Mouse (Mus musculus) brain, embryonic 14.5 days (tissue): ENCODE measurements around the gene Gm281. TPM values are rescaled to one million over a fixed set of nuclear protein-coding genes. Genes with fewer than 3 reads are reported as not detected.

Experiments
- DNase-seq: peaks from one replicate; pipeline ENCODE4 v3.0.0-alpha.2; 2011; ENCODE audit warnings: low read depth
- CTCF ChIP-seq: fragments of 200-500 bp; IDR thresholded peaks from 2 replicates; pipeline ENCODE4 v1.5.1; 2012; ENCODE audit warnings: inconsistent platforms, mild to moderate bottlenecking, moderate library complexity, borderline replicate concordance; ENCODE audit not compliant: insufficient read depth, insufficient read length; ENCODE audit errors: extremely low read depth
- POLR2A ChIP-seq: fragments of 200-500 bp; IDR thresholded peaks from 2 replicates; pipeline ENCODE4 v1.6.1; 2012; ENCODE audit warnings: mild to moderate bottlenecking, inconsistent platforms, borderline replicate concordance; ENCODE audit not compliant: poor library complexity, insufficient read depth, insufficient read length, severe bottlenecking; ENCODE audit errors: extremely low read depth
- polyA plus RNA-seq: library from polyadenylated mRNA; depleted of rRNA; stranded (reverse); fragments of >200 nt; gene quantifications from 2 replicates; pipeline ENCODE4 v1.2.3, GENCODE M21; 2012

Gene Gm281
- polyA plus RNA-seq, 1 experiment = not detected

DNA sequence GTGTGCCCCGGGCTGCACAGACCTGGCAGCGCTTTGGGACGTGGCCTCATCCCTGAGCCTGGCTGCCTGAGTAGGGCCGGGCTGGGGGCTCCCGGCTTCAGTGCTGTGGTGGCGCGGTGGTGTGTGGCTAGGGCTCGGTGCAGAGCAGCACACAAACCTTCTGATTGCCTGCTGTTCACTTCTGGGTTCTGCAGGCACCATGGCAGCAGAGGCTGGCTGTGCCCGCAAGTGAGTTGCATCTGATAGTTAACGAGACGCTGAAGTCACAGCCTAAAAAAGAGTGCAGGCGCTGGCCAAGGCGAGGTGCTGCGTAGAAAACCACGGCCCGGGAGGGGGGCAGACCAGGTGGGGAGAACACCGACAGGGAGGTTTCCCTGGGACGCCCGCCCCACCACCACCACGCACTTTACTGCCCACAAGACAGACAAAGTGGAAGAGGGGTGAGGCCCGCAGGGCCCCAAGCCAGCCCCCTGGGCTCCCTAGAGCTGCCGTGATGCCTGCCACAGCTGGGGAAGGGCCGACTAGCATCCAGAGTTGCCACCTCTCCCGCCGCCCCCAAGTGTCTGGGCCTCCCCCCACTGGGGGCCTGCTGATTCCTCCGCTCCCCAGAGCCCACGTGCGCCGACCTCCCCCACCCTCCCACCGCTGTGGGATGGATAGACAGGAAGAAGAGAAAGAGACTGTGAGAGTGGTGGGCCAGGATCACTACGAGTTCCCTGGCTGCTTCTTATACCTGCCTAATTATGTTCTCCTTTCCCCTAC, 19.2 kb upstream of the Gm281 start:
- DNase-seq = peak; percentile 32
- TF ChIP-seq POLR2A (no peak), CTCF (no peak)

- peak; percentile 95 for DNase-seq
- TF ChIP-seq POLR2A (no peak), CTCF (peak; percentile 74; the same call in 1 of the 2 replicates)
These were observed 3.4 kb upstream of the Gm281 start for GRCm38 (mm10) chr14:13917630-13918029.

DNA sequence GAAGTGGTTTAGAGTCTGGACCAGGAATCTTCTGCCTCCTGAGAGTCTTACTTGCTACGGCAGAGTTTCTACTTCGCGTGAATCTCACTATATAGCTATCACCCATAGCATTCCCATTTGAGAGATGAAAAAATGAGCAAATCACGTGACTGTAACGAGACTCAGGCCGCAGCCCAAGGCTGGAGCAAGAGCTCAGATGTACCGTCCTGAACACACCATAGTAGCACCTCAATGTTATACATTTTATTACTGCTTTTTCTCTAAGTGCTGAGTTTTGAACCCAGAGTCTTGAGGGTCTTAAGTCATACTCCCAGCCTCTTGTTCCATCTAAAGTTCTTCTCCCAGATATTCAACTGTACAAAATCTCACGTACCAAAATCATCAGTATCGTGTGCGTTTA, 2.9 kb upstream of the Gm281 start:
- DNase-seq = no peak
- TF ChIP-seq POLR2A (no peak), CTCF (no peak)

DNA sequence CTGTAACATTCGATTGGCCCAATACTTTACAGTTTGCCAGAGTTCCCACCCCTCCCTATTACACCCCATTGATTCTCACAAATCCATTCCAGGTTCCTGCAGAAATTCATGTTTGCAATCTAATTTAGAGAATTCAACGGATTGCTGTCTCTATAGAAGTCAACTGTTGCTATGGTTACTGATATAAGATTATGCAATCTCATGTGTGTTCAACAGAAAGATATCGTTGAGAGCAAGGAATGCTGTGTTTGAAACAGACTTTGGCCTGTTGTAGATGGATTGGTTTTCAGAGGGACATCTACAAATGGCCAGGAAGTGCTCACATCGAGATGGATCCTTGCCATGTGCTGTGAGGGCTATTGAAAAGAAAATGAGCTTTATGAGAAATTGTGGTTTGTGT, 929 bp upstream of the Gm281 start:
- DNase-seq = no peak
- no peak for TF ChIP-seq CTCF
- no peak for TF ChIP-seq POLR2A

- TF ChIP-seq CTCF = no peak
- TF ChIP-seq POLR2A = no peak
These were observed 4.1 kb downstream of the Gm281 start for GRCm38 (mm10) chr14:13910148-13910547.

DNA sequence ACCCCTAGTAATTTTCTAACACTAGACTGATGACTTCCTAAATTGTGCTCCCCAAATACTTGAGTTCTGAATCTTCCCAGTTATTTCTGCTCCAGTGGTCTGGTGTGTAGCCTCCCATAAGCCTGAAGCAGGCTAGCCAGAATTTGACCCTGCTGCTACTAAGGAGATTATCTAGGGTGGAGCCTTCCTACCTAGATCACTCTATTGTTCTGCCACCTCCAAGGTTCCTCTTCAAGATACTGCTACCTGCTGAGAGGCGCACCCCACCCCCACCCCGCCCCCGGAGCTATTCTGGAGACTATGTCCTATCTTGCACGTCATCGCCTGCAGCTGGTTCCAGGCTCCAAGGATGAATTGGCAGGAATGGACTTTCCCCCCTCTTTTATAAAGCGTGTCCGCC, 7.1 kb downstream of the Gm281 start:
- DNase-seq = no peak
- TF ChIP-seq POLR2A (no peak), CTCF (no peak)

More at GRCm38 (mm10) chr14:13910148-13910547, 4.1 kb downstream of the Gm281 start:
- no peak for DNase-seq

DNA sequence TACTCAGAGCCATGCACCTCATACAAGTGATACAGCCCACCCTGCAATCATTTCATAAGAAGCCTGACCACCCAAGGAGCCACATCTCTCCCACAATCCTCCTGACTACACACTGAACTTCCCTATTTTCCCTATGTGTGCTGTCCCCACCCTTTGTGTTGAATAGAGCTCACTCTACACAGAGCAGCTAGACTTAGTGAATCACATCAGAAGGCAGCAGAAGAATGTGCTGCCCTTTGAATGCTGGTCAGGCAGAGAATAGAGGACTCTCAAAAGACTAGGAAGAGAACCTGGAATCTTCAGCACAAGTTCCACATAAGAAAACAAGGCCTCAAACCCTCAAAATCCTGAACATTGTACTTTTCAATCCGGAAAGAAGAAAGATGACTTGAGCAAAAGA, 7.8 kb downstream of the Gm281 start:
- no peak for DNase-seq
- no peak for TF ChIP-seq POLR2A
- TF ChIP-seq CTCF = no peak

DNA sequence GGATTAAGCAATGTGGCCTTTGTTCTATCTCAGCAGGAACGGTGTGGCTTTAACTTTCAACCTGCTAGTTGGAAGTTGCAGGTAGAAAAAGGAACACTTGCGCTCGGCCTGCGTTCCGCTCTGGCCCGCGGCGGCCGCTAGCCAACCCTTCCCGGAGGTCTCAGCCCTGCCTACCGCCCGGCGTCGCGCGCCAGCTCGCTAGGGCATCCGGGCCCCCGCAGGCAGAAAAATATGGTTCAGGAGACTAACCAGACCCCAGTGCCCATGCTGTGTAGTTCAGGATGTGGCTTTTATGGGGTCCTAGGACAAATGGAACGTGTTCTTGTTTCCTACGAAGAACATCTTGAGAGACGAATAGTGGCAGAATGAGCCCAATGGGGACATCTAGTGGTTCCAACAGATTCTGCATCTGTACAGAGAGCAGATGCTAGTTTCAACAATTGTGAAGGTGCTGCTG, 12.6 kb downstream of the Gm281 start:
- TF ChIP-seq CTCF (peak; percentile 74; the same call in 1 of the 2 replicates), POLR2A (no peak)
- peak; percentile 93 for DNase-seq

DNA sequence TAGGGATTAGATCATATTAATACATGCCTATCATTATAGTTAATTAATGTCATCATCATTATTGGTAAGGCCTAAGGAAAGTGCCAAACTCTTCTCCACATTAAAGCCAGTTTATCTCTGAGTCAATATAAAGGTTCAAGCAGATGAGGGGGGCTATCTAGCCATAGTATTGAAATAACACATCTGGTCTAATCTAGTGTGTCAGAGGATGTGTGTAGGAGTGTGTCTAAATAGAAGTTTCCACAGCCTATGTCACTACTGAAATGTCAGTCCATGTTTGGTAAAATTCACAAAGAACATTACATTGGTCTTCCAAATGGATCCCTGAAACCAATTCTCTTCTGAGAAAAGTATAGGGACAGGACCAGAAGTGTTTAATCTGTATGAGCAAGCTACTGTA, 19.1 kb downstream of the Gm281 start:
- no peak for DNase-seq
- TF ChIP-seq CTCF = no peak
- no peak for TF ChIP-seq POLR2A

DNA sequence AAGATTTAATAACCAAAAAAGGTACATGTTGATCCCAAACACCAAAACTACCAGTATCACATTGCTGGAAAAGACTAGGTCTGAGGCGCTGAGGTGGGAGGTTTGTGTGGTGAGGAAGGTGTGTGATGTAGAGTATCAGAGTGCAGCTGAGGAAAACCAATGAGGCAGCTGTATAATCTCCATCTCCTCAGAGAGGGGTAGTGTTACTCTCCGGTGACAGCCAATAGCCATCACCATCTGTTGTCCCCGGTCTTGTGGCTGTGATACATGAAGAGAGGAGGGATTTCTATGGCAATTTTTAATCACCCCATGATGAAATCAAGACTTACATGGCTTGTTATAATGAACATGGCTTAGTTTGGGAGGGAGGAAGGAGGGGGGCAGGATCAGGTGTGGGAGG, 20.5 kb downstream of the Gm281 start:
- DNase-seq = no peak
- TF ChIP-seq CTCF (no peak), POLR2A (no peak)

DNA sequence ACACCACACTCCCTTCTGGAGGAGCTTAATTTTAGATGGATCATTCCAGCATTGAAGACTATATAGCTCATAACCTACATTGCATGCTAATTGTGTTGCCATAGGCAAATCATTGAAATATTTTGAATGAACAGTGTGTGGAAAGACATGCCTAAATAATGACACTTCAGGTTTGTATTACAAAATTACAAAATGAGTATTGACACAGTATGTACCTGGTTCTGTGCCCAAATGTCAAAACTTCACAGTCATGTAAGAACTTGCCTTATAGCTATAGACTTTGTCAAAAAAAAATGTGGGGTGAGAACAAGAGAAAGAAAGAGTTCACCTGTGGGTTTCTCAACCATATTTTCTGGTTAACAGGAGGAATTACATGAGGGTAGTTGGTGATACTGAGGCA, 52.9 kb downstream of the Gm281 start:
- no peak for TF ChIP-seq CTCF
- TF ChIP-seq POLR2A = no peak

More for the DNA sequence above, 52.9 kb downstream of the Gm281 start:
- DNase-seq = no peak
